10 mouse cellular contexts compared by ENCODE assay signal in the genomic region with DNA sequence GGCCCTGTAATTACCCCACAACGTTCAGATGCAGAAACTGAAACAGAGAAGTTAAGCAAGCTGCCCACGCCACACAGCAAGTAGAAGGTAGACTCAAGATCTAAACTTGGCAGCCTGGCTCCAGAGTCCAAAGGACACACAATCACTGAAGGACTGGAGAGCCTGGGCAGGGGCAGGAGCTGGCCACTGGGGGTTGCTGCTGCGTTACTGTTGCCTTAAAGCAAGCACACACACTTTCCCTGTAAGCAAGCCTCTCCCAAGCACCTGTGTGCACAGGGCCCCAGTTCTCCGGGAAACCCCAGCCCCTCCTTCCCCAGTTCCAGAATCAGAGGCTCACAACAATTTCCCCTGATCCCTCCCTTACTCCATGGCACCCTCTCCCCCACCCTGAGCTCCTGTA. TPM values are rescaled to one million over a fixed set of nuclear protein-coding genes. Genes with fewer than 3 reads are reported as not detected.
DNase-seq lines count a peak whose midpoint lies in the region; ATAC-seq and TF ChIP-seq lines count a peak whose summit lies in the region.
"Had no signal": no experiment of that assay in that cellular context is flagged by ENCODE, and none has a peak within 500 bp of the region (broad histone marks: within the 10 kb centered on the region; RNA-seq: fewer than 3 reads in every experiment).

No protein-coding gene starts in this region.

- H3K27ac ChIP-seq in layer of hippocampus, adult 2 months, result peak overlapping the region; percentile 4; the same call in 1 of the 2 replicates
- no peak overlapping the region for H3K27ac ChIP-seq in cortical plate, adult 2 months (ENCODE audit: insufficient read depth, low read length)
- peak overlapping the region; percentile 37 for H3K27ac ChIP-seq in liver, embryonic 13.5 days

- H3K27me3 ChIP-seq in liver, embryonic 13.5 days, result no peaks in the 10 kb centered on the region

- TF ChIP-seq CTCF in layer of hippocampus, adult 2 months (conservative IDR thresholded peaks at IDR 0.05), result peak; percentile 46
- 0 out of 2 replicates have a peak, but pooled peaks have one; percentile 15 for TF ChIP-seq CTCF in cortical plate, adult 2 months (IDR thresholded peaks at IDR 0.05; ENCODE audit: extremely low read depth, insufficient read depth, low read length)

- no peak overlapping the region for H3K4me2 ChIP-seq in liver, embryonic 13.5 days
- H3K4me2 ChIP-seq: neural tube, embryonic 13.5 days had no signal

- DNase-seq in adrenal gland, postnatal 10 days, result peak; percentile 58
- DNase-seq in adrenal gland, adult 8-10 months, result no peak
- DNase-seq in layer of hippocampus, adult 2 months (ENCODE audit: low spot score in 2 of 2), result no peak
- no peak for DNase-seq in layer of hippocampus, adult 8-10 months (ENCODE audit: low spot score in 2 of 2)
- no peak for DNase-seq in liver, embryonic 13.5 days
- no peak for DNase-seq in urinary bladder, postnatal 10 days (ENCODE audit: low spot score)
- no peak for DNase-seq in layer of hippocampus, postnatal 36 days
- DNase-seq: thymus, postnatal 36 days had no signal

- WGBS in liver, embryonic 13.5 days (ENCODE audit: insufficient replicate concordance), result 56% methylated on average over 4 of the region's 4 CpGs

- no peak for ATAC-seq in liver, embryonic 13.5 days (ENCODE audit: low read depth)

- H3K4me1 ChIP-seq in cortical plate, adult 2 months (ENCODE audit: control insufficient read depth, insufficient read depth, low read length), result peaks cover 9% of the 10 kb centered on the region
- H3K4me1 ChIP-seq in liver, embryonic 13.5 days (replicated peaks), result peaks cover 97% of the 10 kb centered on the region

- no peak for TF ChIP-seq POLR2A in cortical plate, adult 2 months (IDR thresholded peaks at IDR 0.05; ENCODE audit: extremely low read depth, insufficient read depth, low read length)

- 0 out of 2 replicates have a peak overlapping the region, but pooled peaks have one; percentile 9 for H3K9ac ChIP-seq in liver, embryonic 13.5 days
- H3K9ac ChIP-seq: neural tube, embryonic 13.5 days had no signal

- no peak overlapping the region for H3K4me3 ChIP-seq in layer of hippocampus, adult 2 months
- H3K4me3 ChIP-seq in cortical plate, adult 2 months (ENCODE audit: insufficient read depth, low read length), result no peak overlapping the region
- H3K4me3 ChIP-seq in liver, embryonic 13.5 days (replicated peaks), result no peak overlapping the region
- H3K4me3 ChIP-seq: neural tube, embryonic 13.5 days had no signal

- no peaks in the 10 kb centered on the region for H3K36me3 ChIP-seq in liver, embryonic 13.5 days
- H3K36me3 ChIP-seq: neural tube, embryonic 13.5 days had no signal

- no peaks in the 10 kb centered on the region for H3K9me3 ChIP-seq in liver, embryonic 13.5 days (replicated peaks)
- H3K9me3 ChIP-seq: neural tube, embryonic 13.5 days had no signal

RNA-seq across cellular contexts. Expression of a gene that starts 12.8 kb away (rescaled TPM):
- 10 to 100 TPM; 14.1 to 21.3 TPM for total RNA-seq in adrenal gland, postnatal 10 days (2021)
- 10 to 100 TPM in 3 of 4 experiments, 1 to 10 TPM in 1; 9.9 to 19.6 (median 12.8) TPM for total RNA-seq in adrenal gland, adult 8-10 months (2022)
- total RNA-seq in layer of hippocampus, adult 2 months (2021), result 10 to 100 TPM; 47.6 to 52.1 TPM
- 10 to 100 TPM; 44.4 to 47.8 (median 45.1) TPM for total RNA-seq in layer of hippocampus, adult 8-10 months (2022)
- polyA plus RNA-seq in cortical plate, adult 2 months (2012; rRNA removed), result 33.6 and 33.9 TPM in 2 replicates
- polyA plus RNA-seq in liver, embryonic 13.5 days (2015; fragmentation: Nextera tagmentation; extraction: Ambion mirVana), result 5.3 and 5.4 TPM in 2 replicates
- total RNA-seq in layer of hippocampus, postnatal 36 days (2021), result 10 to 100 TPM; 47.0 to 47.3 TPM

RNA-seq across cellular contexts. Expression of a gene that starts 24.4 kb away (rescaled TPM):
- total RNA-seq in adrenal gland, postnatal 10 days (2021), result not detected
- not detected for total RNA-seq in adrenal gland, adult 8-10 months (2022)
- not detected for total RNA-seq in layer of hippocampus, adult 2 months (2021)
- 1 to 10 TPM in 1 of 4 experiments, not detected in 3; 1.8 TPM for total RNA-seq in layer of hippocampus, adult 8-10 months (2022)
- not detected in 2 replicates for polyA plus RNA-seq in cortical plate, adult 2 months (2012; rRNA removed)
- polyA plus RNA-seq in liver, embryonic 13.5 days (2015; fragmentation: Nextera tagmentation; extraction: Ambion mirVana), result not detected in 2 replicates
- not detected for total RNA-seq in layer of hippocampus, postnatal 36 days (2021)
- polyA plus RNA-seq: neural tube, embryonic 13.5 days had no signal
